Mouse (Mus musculus) E14TG2a.4 (cell line): Measurements from ENCODE around the gene Nhlrc4.

Experiments
- H3K27me3 ChIP-seq: 2 replicates; pipeline ENCODE4 v1.6.1; 2014; ENCODE audit warnings: low read length, control low read depth; ENCODE audit not compliant: insufficient read depth
- H3K36me3 ChIP-seq: 2 replicates; pipeline ENCODE4 v1.6.1; 2014; ENCODE audit warnings: low read length, control low read depth; ENCODE audit not compliant: insufficient read depth
- H3K4me1 ChIP-seq: replicated peaks from 2 replicates; pipeline ENCODE4 v1.6.1; 2014; ENCODE audit warnings: low read depth, low read length, control low read depth
- H3K4me3 ChIP-seq: replicated peaks from 2 replicates; pipeline ENCODE4 v1.5.1; 2014; ENCODE audit warnings: mild to moderate bottlenecking, low read length
- H3K9me3 ChIP-seq: 2 replicates; pipeline ENCODE4 v1.6.1; 2014; ENCODE audit warnings: low read length, control low read depth
- CTCF ChIP-seq: conservative IDR thresholded peaks from 2 replicates; pipeline ENCODE4 v1.5.1; 2014; ENCODE audit warnings: low read length
- NANOG ChIP-seq: IDR thresholded peaks from 2 replicates; pipeline ENCODE4 v1.6.1; 2014; ENCODE audit warnings: borderline replicate concordance, low read length, mixed read lengths
- POU5F1 ChIP-seq: IDR thresholded peaks from 2 replicates; pipeline ENCODE4 v1.6.1; 2014; ENCODE audit warnings: low read length, borderline replicate concordance

Gene Nhlrc4

DNA sequence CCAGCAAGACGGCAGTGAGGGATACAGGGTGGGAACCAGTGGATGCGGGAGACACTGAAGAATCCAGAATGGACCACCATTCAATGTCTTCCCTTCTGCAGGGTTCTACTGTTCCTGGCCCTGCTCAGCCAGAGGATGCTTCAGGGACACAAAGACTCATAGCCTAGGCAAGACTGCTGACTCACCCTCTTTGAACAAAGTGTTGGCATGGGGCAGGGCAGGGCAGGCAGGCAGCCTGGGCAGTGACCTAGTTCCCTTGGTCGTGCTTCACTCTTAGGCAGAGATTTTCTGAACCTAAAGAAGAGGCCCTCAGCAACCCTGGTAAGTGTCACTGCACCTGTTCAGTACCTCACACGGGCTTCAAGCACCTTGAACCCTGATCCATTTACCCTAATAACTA lies 32.9 kb downstream of the Nhlrc4 start:
- Histone ChIP-seq H3K4me3 (no peak overlapping the region), H3K9me3 (no peaks in the 10 kb centered on the region), H3K36me3 (peaks cover 56% of the 10 kb centered on the region), H3K27me3 (no peaks in the 10 kb centered on the region), H3K4me1 (peaks cover 38% of the 10 kb centered on the region)
- TF ChIP-seq NANOG (no peak), POU5F1 (no peak), CTCF (no peak)

DNA sequence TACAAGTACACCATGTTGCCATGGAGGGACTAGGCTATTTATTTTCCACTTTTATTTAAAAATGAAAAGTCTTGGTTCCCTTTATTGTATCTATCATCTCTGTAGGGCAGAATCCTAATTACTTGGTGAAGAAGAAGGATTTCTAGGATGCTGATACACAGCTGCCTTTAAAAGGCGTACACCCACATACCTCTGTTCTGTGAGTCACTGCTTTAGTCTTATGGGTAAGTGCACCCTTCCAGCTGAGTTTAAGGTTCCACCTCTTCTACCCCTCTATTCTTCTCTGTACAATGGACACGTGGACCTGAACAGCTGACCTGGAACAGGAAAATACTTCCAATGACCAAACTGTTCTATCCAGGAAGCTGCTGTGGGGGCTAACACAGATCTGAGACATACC lies 37.1 kb downstream of the Nhlrc4 start:
- Histone ChIP-seq H3K9me3 (no peaks in the 10 kb centered on the region), H3K27me3 (no peaks in the 10 kb centered on the region), H3K4me3 (no peak overlapping the region), H3K4me1 (peaks cover 29% of the 10 kb centered on the region), H3K36me3 (peaks cover 36% of the 10 kb centered on the region)
- TF ChIP-seq POU5F1 (no peak), CTCF (no peak), NANOG (no peak)

DNA sequence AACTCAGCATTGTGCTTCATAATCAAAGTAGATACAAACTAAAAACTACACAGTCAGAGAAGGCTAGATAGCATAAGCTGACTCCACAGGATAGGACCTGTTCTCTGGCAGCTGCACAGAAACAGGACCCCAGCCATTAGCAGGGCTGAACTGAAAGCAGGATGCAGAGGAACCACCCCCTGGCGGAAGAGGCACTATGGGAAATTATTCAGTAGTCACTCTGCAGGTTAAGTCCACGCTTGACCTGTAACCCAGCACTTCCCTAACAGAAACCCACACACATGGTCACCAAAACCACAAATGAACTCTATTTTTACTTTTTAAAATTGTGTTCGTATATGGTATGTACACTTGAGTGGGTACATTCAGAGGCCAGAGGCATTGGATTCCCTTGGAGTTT lies 41.7 kb downstream of the Nhlrc4 start:
- Histone ChIP-seq H3K36me3 (peaks cover 40% of the 10 kb centered on the region), H3K27me3 (no peaks in the 10 kb centered on the region), H3K4me3 (no peak overlapping the region), H3K9me3 (no peaks in the 10 kb centered on the region), H3K4me1 (peaks cover 25% of the 10 kb centered on the region)
- TF ChIP-seq CTCF (no peak), POU5F1 (no peak), NANOG (no peak)

DNA sequence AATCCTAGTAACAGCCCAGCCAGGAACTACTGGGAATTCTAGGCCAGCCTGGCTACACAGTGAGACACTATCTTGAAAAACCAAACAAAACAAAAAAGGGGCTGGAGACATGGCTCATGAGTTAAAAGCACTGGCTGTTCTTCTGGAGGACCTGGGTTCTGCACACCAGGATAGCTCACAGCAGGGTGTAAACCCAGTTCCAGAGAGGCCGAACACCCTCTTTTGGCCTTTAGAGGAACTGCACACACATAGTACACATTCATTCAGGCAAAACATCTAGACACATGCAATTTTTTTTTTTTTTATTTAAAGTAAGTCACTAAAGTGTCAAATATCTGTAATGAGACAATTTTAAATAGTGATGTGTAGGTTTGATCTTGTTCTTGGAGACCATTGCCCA lies 44.6 kb downstream of the Nhlrc4 start:
- Histone ChIP-seq H3K36me3 (peaks cover 32% of the 10 kb centered on the region), H3K9me3 (no peaks in the 10 kb centered on the region), H3K27me3 (no peaks in the 10 kb centered on the region), H3K4me1 (peaks cover 44% of the 10 kb centered on the region), H3K4me3 (no peak overlapping the region)
- TF ChIP-seq NANOG: no peak
- no peak for TF ChIP-seq POU5F1
- peak; percentile 42 for TF ChIP-seq CTCF

DNA sequence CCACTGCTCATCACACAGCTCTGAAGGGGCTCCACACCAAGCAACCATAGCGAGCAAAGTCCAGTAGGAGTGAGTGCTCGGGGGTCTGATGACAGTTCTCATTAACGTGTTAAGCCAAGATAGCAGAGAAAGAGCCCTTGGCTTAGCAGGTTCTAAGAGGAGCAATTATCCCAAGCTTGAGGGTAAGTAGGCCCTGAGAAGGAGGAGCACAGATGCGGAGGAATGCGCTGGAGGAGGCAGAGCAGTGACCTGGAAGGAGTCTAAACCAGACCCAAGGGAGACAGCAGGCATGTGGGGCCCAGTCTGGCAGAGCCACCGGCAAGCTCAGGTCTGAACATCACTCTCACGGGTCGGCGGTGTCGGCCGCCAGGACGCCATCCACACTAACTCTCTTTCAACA lies 48.9 kb downstream of the Nhlrc4 start:
- Histone ChIP-seq H3K4me1 (peaks cover 43% of the 10 kb centered on the region), H3K4me3 (no peak overlapping the region), H3K9me3 (no peaks in the 10 kb centered on the region), H3K36me3 (peaks cover 35% of the 10 kb centered on the region), H3K27me3 (no peaks in the 10 kb centered on the region)
- TF ChIP-seq NANOG (no peak), POU5F1 (no peak), CTCF (no peak)

DNA sequence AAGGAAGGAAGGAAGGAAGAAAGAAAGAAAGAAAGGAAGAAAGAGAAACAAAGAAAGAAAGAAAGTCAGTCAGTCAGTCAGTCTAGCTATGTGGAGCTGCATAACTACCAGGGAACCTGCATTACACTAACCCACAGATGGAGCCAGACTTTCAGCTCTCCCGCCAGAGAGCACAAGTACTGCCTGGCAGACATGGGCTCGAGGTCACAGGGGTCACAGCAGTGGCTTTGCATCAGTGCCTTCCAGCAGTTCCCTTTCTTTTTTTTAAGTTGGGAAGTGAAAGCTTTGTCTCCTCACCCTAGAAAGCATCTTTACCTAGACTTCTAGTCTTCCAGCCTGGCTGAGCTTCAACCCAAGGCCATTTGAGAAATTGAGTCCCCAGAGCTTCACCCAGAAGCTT lies 49.3 kb downstream of the Nhlrc4 start:
- Histone ChIP-seq H3K4me1 (peaks cover 43% of the 10 kb centered on the region), H3K4me3 (no peak overlapping the region), H3K27me3 (no peaks in the 10 kb centered on the region), H3K9me3 (no peaks in the 10 kb centered on the region), H3K36me3 (peaks cover 35% of the 10 kb centered on the region)
- TF ChIP-seq NANOG (no peak), POU5F1 (no peak), CTCF (no peak)

DNA sequence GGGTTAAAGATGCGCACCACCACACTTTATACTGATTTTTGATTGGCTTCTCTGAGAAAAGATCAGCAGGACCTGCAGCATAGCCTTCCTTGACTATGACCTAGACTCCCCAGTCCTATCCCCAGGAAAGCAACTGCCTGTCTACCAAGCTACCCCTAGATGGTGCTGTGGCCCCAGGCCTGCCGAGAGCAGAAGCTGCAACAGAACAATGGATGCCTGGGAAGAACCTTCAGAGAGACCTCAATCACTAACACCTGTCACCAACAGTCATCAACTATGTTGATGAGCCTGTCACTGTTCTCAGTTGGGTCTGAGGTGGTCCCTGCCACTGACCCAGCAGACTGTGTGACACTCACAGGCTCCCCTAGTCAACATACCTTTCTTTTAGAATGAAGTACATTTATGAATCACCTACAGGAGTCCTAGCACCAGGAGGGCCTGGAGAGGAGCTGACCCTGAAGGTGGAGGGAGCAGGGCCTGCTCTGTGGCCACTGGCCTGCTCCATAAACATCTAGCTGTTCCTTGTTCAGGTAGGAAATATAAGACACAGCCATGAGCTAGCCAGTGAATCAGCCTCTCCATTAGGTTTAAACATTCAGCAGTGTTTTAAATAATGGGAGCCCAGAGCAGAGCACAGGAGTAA lies 50.7 kb downstream of the Nhlrc4 start:
- Histone ChIP-seq H3K9me3 (no peaks in the 10 kb centered on the region), H3K27me3 (no peaks in the 10 kb centered on the region), H3K36me3 (peaks cover 38% of the 10 kb centered on the region), H3K4me1 (peaks cover 50% of the 10 kb centered on the region), H3K4me3 (no peak overlapping the region)
- TF ChIP-seq POU5F1: no peak
- TF ChIP-seq NANOG: no peak
- peak; percentile 89 for TF ChIP-seq CTCF
